Mouse (Mus musculus): ENCODE measurements around the gene Naa10.

GRCm38 (mm10) chrX:73867256-73867655 lies 54.5 kb downstream of the Naa10 start:
- no peak for TF ChIP-seq CTCF (IDR thresholded peaks at IDR 0.05; ENCODE audit: low read depth, low read length)
- no peak for TF ChIP-seq POLR2A (IDR thresholded peaks at IDR 0.05; ENCODE audit: extremely low read depth, insufficient read depth, low read length)

Data from liver, adult 2 months (tissue).